Mouse (Mus musculus) forebrain, embryonic 10.5 days (tissue): ENCODE measurements around the gene Olfr55. TPM values are rescaled to one million over a fixed set of nuclear protein-coding genes. Genes with fewer than 3 reads are reported as not detected.
"Not testable (repeated sequence)": the region's sequence is repeated elsewhere in the genome, so short reads cannot be mapped to it uniquely, and the experiment has no call there.

ENCODE experiments used
- DNase-seq: peaks from one replicate; pipeline ENCODE4 v3.0.0-alpha.2; 2017; ENCODE audit warnings: low spot score; ENCODE audit errors: extremely low spot score
- H3K27ac ChIP-seq: fragments of 300-500 bp; sonication (generic); 2 replicates; pipeline ENCODE4 v1.5.1; 2016; ENCODE audit warnings: mild to moderate bottlenecking
- H3K27me3 ChIP-seq: fragments of 300-500 bp; sonication (generic); 2 replicates; pipeline ENCODE4 v1.6.1; 2016; ENCODE audit warnings: mild to moderate bottlenecking; ENCODE audit not compliant: poor library complexity, severe bottlenecking
- H3K36me3 ChIP-seq: fragments of 300-500 bp; sonication (generic); replicated peaks from 2 replicates; pipeline ENCODE4 v1.6.1; 2016; ENCODE audit warnings: mild to moderate bottlenecking, moderate library complexity
- H3K4me1 ChIP-seq: fragments of 300-500 bp; sonication (generic); 2 replicates; pipeline ENCODE4 v1.6.1; 2016
- H3K4me3 ChIP-seq: fragments of 300-500 bp; sonication (generic); 2 replicates; pipeline ENCODE4 v1.5.1; 2016; ENCODE audit warnings: mild to moderate bottlenecking, moderate library complexity
- H3K9me3 ChIP-seq: fragments of 300-500 bp; sonication (generic); 2 replicates; pipeline ENCODE4 v1.6.1; 2016; ENCODE audit warnings: mild to moderate bottlenecking, moderate library complexity
- WGBS: fragments of 180-500 bp; shearing (Covaris S2); methylation state at CpG from one replicate; pipeline ENCODE4 v1.1.7; 2016; 5-methylcytosine and 5-hydroxymethylcytosine counted together
- polyA plus RNA-seq: library from polyadenylated mRNA; unstranded; fragments of >200 nt; fragmentation: Nextera tagmentation; extraction: Ambion mirVana; gene quantifications from 2 replicates; pipeline ENCODE4 v1.2.1, GENCODE M21; 2016

Olfr55 gene
- polyA plus RNA-seq: 0.05 TPM in 1 of 2 replicates, not detected in the other

DNA sequence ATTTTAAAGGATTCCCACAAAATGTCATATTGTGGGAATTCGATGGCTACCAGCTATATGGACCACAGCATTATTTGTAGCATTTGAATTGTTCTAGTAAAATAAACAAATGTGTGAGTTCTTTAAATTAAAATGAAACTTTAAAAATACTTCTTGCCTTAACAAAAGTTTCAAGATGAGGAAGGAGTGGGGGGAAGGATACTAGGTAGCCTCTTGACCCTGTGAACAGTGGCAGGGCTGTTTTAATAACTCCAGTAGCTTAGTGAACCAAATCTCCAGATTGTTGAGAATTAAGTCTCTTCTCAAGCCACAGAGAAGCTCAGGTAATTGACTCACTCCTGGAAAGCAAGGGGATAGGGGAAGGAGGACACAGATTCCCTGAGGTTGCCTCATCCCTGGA is at the start of gene Olfr55:
Gene Olfr55 (plus strand): TSS at position 301 of the 400 bp plus-strand sequence.
- H3K36me3 ChIP-seq, DNase-seq, H3K27me3 ChIP-seq, H3K27ac ChIP-seq, H3K4me3 ChIP-seq, H3K4me1 ChIP-seq, H3K9me3 ChIP-seq: not testable (repeated sequence)
- whole genome bisulfite sequencing: 77% methylated on average over 1 of the region's 1 CpGs

DNA sequence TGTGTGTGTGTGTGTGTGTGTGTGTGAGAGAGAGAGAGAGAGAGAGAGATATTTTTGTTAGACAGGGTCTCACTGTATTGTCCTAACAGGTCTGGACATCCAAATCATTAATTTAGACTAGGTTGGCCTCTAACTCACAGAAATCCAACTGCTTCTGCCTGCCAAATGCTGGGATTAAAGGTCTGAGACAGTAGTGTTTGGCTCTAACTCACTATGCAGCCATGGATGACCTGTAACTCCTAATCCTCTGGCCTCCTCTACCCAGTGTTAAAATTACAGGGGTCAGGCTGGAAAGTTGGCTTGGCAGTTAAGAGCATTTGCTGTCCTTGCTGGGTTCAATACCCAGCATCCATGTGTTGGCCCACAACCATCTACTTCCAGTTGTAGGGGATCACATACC is 43.7 kb upstream of the Olfr55 start:
- Histone ChIP-seq H3K27me3 (no peaks in the 10 kb centered on the region), H3K4me1 (no peaks in the 10 kb centered on the region), H3K36me3 (no peaks in the 10 kb centered on the region), H3K9me3 (peaks cover 7% of the 10 kb centered on the region; the same call in 1 of the 2 replicates), H3K4me3 (no peak overlapping the region), H3K27ac (no peak overlapping the region)
- no peak for DNase-seq

GRCm38 (mm10) chr17:33126257-33126656 is 42.0 kb upstream of the Olfr55 start:
- no peaks in the 10 kb centered on the region for H3K36me3 ChIP-seq
- WGBS: 64% methylated on average over 2 of the region's 2 CpGs
- H3K4me3 ChIP-seq: no peak overlapping the region
- no peak overlapping the region for H3K27ac ChIP-seq
- peaks cover 7% of the 10 kb centered on the region; the same call in 1 of the 2 replicates for H3K9me3 ChIP-seq
- H3K4me1 ChIP-seq: no peaks in the 10 kb centered on the region
- no peak for DNase-seq
- H3K27me3 ChIP-seq: no peaks in the 10 kb centered on the region

DNA sequence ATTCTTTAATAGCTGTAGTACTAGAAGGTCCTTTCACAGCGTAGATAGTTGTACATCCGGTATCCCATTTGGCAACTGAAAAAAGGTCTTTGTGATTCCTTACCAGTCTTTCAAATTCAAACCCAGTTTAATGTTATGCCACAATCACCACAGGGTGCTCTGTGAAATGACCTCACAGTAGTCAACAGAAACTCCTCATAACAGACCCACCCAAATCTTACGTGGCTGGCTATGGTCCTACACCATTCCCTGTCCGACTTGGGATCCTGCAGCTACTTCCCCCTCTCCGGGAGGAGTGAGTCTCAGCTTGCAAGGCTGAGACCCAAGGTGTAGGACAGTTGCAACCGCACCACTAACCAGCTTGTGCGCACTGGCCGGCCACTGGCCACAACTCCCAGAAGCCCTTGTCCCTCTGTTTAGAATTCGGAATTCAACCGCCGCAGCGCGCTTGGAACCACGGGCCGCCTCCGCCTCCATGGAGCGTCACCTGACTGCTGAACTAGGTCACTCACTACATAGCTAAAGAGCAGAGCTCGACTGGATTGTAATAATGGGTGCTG is 28.9 kb upstream of the Olfr55 start, which contains the start of gene Morc2b:
Gene Morc2b (minus strand): TSS at position 423 of the 560 bp plus-strand sequence.
- H3K27me3 ChIP-seq: no peaks in the 10 kb centered on the region
- H3K4me1 ChIP-seq: no peaks in the 10 kb centered on the region
- no peak for DNase-seq
- WGBS: 76% methylated on average over 18 of the region's 18 CpGs
- no peak within 1 kb of the TSS for H3K27ac ChIP-seq
- no peak within 1 kb of the TSS for H3K4me3 ChIP-seq
- H3K36me3 ChIP-seq: no peaks in the 10 kb centered on the region
- H3K9me3 ChIP-seq: peaks cover 25% of the 10 kb centered on the region

- not testable (repeated sequence) for H3K9me3 ChIP-seq, DNase-seq, H3K4me1 ChIP-seq, H3K4me3 ChIP-seq, H3K36me3 ChIP-seq, H3K27me3 ChIP-seq, H3K27ac ChIP-seq
- no CpG with 5 or more reads among the region's 2 CpGs for WGBS
Measured at GRCm38 (mm10) chr17:33191002-33191401, 22.8 kb downstream of the Olfr55 start, which contains the start of gene Olfr239. TSS of gene Olfr239 (plus strand) at chr17:33191302.

GRCm38 (mm10) chr17:33221590-33221989 is 53.3 kb downstream of the Olfr55 start, which contains the start of gene Olfr1564:
TSS of gene Olfr1564 (minus strand) at chr17:33221690.
- Histone ChIP-seq H3K4me3 (no peak within 1 kb of the TSS), H3K9me3 (peaks cover 21% of the 10 kb centered on the region), H3K27ac (no peak within 1 kb of the TSS), H3K36me3 (no peaks in the 10 kb centered on the region), H3K27me3 (no peaks in the 10 kb centered on the region), H3K4me1 (no peaks in the 10 kb centered on the region)
- WGBS: 90% methylated on average over 2 of the region's 2 CpGs
- DNase-seq: no peak

Other genes starting within 250 kb of the Olfr55 start
- gene Cyp4f13, start 221.0 kb upstream of the Olfr55 start, polyA plus RNA-seq: 1.8 and 1.9 TPM in 2 replicates
- gene Zfp472, start 202.6 kb upstream of the Olfr55 start, polyA plus RNA-seq: 13.0 and 14.1 TPM in 2 replicates
- gene Zfp952, start 175.3 kb upstream of the Olfr55 start, polyA plus RNA-seq: 13.4 and 13.7 TPM in 2 replicates
- 16.6 and 17.0 TPM in 2 replicates for gene Zfp763, start 135.0 kb upstream of the Olfr55 start, polyA plus RNA-seq
- gene 4921501E09Rik, start 100.4 kb upstream of the Olfr55 start, polyA plus RNA-seq: not detected in 2 replicates
- 5.8 and 7.0 TPM in 2 replicates for gene Zfp563, start 79.1 kb upstream of the Olfr55 start, polyA plus RNA-seq
- not detected in 2 replicates for gene Morc2b, start 28.8 kb upstream of the Olfr55 start, polyA plus RNA-seq
- not detected in 2 replicates for gene Olfr239, start 22.9 kb downstream of the Olfr55 start, polyA plus RNA-seq
- gene Olfr1564, start 53.2 kb downstream of the Olfr55 start, polyA plus RNA-seq: not detected in 2 replicates
- gene Zfp955a, start 86.7 kb downstream of the Olfr55 start, polyA plus RNA-seq: 17.5 and 17.8 TPM in 2 replicates
- gene Olfr63, start 96.2 kb downstream of the Olfr55 start, polyA plus RNA-seq: 0.06 and 0.07 TPM in 2 replicates
- gene Zfp955b, start 121.1 kb downstream of the Olfr55 start, polyA plus RNA-seq: 9.5 and 12.2 TPM in 2 replicates
- gene Zfp81, start 190.4 kb downstream of the Olfr55 start, polyA plus RNA-seq: 12.3 and 13.0 TPM in 2 replicates
- gene Zfp101, start 226.2 kb downstream of the Olfr55 start, polyA plus RNA-seq: 18.3 and 20.4 TPM in 2 replicates